Mouse (Mus musculus): Measurements from ENCODE around the gene Nrsn1. TPM values are rescaled to one million over a fixed set of nuclear protein-coding genes. Genes with fewer than 3 reads are reported as not detected.
"Not testable (repeated sequence)": the region's sequence is repeated elsewhere in the genome, so short reads cannot be mapped to it uniquely, and the experiment has no call there.

Gene Nrsn1
- polyA plus RNA-seq (2015; fragmentation: Nextera tagmentation; extraction: Ambion mirVana), result 1.4 and 1.7 TPM in 2 replicates

DNA sequence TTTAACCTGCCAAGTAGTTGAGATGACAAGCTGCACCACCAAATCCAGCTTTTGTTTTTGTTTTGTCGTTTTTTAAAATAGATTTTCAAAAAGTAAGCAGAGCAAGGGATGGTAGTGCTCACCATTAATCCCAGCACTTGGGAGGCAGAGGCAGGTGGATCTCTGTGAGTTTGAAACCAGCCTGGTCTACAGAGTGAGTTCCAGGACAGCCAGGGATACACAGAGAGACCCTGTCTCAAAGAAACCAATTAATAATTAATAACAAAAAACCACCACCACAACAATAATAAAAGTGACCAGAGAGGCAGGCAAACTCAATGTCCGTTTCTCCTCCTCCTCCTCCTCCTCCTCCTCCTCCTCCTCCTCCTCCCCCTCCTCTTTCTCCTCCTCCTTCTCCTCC, at the start of gene Nrsn1:
TSS of gene Nrsn1 (minus strand) at position 101 of the 400 bp plus-strand sequence.
- not testable (repeated sequence) for DNase-seq (ENCODE audit: low spot score)

DNA sequence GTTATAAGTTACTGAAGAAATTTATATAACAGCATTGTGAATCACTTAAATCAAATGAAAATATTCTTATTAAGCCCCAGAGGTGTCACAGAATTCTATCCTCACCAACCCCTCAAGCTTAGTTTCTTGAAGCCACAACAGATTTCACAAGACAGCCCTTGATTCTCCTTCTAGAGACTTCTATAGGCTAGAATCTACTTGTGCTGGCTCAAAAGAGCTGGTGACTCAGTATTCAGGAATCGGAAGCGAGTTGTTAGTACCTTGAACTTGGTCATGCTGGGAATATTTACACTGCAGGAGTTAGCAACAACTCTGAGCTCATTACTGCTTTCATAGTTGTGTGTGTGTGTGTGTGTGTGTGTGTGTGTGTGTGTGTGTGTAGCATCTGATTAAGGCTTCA, 41.8 kb upstream of the Nrsn1 start:
- no peak for DNase-seq (ENCODE audit: low spot score)

DNA sequence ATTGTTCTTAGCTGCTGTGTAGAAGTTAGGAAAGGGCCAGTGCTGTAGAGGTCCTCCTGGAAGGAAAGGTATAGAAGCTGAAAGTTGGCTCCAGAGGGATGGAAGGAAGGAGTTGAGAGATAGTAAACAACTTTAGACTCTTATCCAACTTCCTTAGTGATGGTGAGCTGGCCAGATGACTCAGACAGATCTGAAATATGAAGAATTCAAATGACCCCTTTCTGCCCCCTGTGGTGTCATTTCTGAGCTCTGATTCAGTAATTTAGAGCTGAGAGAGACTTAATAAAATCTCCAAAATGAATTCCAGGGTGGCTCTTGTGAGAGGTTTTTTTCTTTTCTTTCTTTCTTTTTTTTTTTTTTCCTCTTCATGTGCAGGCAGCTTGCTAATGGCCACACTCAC, 39.8 kb upstream of the Nrsn1 start:
- no peak for DNase-seq (ENCODE audit: low spot score)

DNA sequence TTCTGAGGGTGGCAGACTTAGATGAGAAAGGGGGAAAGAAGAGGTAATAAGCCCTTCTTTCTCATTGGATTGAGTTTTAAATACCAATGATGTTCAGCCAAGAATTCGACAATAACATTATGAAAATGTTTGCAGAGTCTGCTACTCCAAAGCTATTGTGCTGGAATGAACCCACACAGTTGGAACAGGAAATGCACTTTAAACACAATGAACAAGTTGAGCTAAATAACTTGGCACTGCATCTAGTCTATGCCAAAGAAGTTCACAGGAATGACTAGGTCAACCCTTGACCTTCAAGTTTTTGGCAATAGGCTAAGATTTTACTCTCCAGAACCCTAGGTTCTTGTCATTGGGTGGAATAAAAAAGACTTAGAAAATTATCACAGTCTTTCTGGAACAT, 18.4 kb upstream of the Nrsn1 start:
- DNase-seq (ENCODE audit: low spot score), result no peak

DNA sequence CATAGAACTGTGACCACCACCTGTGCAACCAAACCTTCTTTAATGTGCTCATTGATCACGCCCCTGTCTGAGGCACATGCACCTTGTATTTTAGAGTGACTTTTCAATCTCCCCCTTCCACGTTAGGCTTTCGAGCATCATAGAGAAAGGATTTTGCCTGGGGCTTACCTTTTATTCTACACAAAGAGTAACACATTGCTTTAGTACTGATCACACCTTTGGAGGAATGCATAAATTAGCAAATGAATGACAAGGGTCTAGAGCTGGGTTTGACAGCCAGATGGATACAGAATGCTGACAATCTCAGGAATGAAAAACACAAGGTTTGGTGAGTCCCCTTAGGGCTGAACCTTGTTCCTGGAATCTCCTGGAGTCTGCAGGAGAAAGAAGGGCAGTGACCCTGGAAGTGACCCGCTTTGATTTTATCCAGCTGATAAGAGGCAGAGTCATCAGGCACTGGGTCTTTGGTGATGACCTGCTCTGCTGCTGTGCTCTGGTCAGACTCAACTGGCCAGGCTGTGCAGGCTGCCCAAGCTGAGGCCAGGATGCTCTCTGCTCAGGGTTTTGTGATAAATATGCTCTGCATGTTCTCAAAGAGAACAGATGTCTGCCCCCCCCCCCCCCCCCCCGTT, 4.7 kb upstream of the Nrsn1 start:
- no peak for DNase-seq (ENCODE audit: low spot score)

DNA sequence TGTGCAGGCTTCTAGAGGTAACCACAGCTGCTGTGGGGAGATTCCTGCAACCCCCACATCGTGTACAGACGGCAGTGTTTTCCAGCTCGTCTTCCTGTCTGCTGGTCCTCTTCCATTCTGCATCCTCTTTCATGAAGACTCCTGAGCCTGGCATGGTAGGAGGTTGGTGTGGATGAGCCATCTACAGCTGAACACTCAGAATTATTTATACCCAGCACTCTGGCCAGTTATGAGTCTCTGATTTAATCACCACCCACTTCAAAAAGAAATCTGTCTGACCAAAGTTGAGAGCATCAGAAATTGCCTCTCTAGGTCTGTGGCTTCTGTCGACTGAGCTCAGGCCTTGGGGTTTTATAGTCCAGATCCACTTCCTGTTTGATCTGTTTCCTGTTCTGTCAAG, 1.9 kb upstream of the Nrsn1 start:
- no peak for DNase-seq (ENCODE audit: low spot score)

DNA sequence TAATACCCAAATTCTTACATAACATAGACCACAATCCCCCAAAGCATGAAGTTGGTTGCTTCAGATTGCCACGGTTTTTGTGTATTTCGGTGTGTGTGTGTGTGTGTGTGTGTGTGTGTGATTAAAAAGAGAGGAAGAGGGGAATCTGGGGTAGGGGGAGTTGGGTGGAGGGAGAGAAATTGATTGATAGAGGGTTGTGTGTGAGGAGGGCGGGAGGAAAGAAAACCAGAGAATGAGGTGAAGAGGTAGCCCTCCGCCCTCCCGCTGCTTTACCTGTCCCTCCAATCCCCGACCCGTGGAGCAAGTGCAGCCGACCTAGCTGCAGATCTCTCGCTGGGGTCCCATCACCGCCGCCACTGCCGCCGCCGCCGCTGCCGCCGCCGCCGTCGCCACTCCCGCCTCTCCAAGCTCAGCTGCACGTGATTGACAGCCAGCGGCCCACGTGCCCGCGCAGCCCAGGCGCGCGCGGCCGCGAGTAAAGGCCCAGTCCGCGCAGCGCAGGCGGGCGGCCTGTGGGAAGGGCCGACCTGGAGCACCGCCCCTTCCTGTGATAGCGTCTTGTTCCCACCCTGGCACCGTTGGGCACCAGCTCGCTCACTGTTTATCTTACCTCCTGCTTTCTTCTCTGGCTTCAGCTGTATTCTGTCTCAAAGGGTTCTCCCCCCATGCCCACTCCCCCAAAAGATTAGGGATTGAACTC, 583 bp downstream of the Nrsn1 start:
- DNase-seq (ENCODE audit: low spot score), result no peak

DNA sequence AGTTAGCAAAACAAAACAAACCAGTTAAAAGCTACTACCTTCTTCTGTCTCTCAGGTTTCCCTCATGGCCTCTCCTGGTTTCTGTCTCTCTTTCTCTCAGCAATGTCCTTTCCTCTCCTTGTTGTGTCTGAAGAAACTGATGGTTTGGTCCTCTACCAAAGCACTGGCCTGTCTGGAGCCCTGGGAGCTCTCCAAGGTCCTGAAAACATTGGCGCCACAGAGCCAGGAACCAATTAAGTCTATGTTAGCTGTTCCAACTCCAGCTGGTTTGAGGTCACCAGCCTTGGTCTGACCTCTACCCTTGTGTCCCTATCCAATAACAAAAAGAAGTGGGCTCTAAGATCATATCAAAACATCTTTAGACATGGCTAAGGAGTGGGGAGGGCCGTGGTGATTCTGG, 1.3 kb downstream of the Nrsn1 start:
- DNase-seq (ENCODE audit: low spot score), result peak; percentile 21

DNA sequence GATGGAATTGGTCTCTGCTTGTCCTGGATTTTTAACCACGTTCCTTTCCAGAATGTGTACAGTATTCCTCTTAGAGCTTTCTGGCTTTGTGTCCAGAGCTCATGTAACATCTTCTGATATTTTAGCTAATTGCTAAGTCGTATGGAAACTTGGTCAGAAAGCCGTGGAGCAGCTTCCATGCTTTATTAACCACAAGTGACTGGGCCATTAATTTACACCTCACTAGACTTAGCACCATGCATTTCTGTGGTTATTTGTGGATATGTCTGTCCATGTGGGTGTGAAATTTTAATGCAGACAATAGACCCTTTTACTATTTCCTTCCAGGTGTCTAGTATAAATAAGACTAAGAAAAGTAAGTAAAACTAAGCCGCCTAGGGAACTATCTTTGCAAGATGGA, 7.6 kb downstream of the Nrsn1 start:
- DNase-seq (ENCODE audit: low spot score), result no peak

DNA sequence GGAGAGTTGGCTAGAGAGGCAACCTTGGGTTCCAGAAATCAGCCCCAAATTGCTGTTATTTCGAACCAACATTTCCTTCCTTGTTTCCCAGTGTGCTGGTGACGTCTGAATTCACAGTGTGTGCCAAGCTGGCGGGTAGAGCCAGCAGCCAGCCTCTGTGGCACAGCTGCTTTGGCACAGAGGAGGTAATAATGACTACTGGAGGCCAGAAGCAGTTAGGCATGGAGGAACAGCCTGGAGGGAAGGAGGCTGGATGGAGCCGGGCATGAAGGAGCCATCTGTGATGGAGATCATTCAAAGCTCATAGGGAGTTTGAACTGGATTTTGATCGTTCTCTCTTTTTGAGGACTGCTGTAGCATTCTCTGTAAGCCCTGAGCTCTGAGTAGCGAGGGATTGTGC, 12.7 kb downstream of the Nrsn1 start:
- DNase-seq (ENCODE audit: low spot score), result no peak

DNA sequence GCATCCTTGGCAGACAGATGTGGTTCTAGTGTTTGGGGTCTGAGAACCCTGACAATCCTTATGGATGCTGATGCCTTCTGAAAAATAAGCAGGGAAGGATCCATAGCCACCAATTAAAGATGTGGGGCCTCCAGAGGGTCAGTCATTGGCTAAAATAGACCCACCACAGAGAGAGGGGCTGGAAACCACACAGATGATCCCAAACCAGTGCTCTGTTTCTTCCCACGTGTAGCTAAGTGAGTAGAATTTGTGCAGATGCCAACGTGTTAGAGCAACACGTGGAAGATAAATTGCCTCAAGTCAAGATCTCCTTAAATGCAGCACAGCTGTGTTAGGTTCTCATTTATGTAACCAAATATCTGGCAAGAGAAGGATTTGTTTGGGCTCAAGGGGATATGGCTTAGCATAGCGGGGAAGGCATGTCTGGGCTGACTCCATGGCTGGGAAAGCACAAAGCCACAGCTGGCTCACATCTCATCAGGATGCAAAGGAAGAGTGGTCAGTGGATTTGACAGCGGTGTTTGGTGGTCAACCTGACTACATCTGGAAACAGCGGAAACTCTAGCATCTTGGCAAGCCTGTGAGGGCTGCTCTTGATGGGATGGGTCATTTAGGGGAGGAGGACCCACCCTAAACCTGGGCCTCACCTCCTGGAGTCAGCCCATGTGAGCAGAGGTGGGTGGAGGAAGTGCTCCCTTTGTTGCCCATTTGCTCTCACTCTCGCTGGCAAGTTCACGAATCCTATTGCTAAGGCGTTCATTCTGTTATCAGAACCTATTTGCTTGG, 15.6 kb downstream of the Nrsn1 start:
- DNase-seq (ENCODE audit: low spot score), result no peak

DNA sequence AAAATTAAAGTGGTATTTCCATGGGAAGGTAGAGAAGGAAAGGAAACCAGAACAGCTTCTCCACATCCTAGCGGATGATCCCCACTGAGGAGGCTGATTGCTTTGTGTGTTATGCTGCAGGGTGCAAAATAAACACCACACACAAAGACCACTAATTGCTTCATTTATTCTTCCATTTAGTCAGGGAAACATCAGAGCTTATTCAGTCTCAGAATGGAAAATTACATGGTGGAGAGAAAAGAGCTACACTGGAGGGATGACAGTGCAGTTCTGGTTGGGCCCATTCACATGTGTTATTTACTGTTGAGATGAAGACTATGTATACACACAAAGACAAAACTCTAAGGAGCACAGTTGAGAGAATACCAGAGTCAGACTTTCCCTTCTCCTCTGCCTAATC, 18.4 kb downstream of the Nrsn1 start:
- no peak for DNase-seq (ENCODE audit: low spot score)

DNA sequence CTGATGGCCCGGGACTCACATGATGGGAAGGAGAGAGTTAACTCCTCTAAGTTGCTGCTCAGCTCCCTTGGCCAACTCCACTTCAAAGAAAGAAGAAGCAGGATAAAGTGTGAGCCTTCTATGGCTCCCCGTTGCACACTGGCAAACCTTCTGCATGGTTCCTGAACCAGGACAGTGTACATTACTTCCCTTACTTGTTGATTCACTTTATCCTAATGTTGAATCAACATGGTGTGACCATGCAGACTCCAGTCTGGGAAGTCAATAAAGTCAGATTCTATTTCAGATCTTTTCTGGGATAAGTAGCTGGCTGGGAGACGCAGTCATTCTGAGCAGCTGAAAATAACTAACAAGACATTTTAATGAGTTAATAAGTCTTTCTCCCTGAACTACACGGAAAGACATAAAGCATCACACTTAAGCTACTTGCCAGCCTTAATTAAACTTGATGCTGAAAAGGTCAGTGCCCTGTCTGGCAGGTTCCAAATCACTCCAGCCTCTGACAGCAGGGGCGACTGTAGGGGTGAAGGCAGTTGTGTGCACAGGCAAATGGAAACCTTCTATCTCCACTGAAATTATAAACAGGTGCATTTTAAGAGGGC, 50.0 kb downstream of the Nrsn1 start:
- DNase-seq (ENCODE audit: low spot score), result no peak

DNA sequence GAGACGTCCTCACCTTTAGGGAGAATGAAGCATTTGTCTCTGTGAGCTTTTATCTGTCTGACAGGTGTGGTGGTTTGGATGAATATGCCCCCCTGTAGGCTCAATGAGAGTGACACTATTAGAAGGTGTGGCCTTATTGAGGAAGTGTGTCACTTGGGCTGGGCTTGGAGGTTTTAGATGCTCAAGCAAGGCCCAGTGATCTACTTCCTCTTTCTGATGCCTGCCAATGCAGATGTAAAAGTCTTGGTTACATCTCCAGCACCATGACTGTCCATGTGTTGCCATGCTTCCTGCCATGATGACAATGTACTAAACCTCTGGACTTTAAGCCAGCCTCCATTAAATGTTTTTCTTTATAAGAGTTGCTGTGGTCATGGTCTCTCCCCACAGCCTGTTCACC, 51.9 kb downstream of the Nrsn1 start:
- no peak for DNase-seq (ENCODE audit: low spot score)

DNA sequence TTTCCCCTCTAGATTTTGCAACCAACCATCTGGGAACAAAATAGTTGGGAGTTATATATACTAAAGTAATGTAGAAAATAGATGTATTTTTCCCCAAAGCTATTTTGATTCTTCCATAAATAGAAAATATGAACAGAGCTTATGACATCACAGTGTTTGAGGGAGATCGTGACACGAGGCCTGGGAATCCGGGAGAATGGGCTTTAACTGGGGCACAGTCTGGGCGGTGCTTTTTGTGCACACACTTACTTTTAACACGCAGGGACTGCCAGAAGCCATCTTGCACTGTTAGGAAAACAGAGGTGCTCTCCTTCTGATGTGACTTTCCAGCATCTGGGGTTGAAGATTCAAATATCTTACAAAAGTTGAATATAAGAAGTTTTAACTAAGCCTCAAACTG, 63.4 kb downstream of the Nrsn1 start:
- no peak for DNase-seq (ENCODE audit: low spot score)

Other genes starting within 250 kb of the Nrsn1 start
- gene Dcdc2a, start 214.5 kb downstream of the Nrsn1 start, polyA plus RNA-seq (2015; fragmentation: Nextera tagmentation; extraction: Ambion mirVana), result 0.57 and 0.60 TPM in 2 replicates

All from thymus, postnatal 0 days (tissue).